Mouse (Mus musculus) heart, adult 2 months (tissue): ENCODE data around the gene Ceacam18. TPM values are rescaled to one million over a fixed set of nuclear protein-coding genes. Genes with fewer than 3 reads are reported as not detected.
A peak's percentile ranks its signal among the peaks of the same experiment; 100 is the strongest.

Source experiments
- DNase-seq, 2 experiments: peaks; one replicate each; pipeline ENCODE4 v3.0.0; 2021
- H3K27ac ChIP-seq: fragments of 200-600 bp; 2 replicates; pipeline ENCODE4 v1.8.1; 2022
- H3K27me3 ChIP-seq: fragments of 200-500 bp; 2 replicates; pipeline ENCODE4 v1.6.1; 2012; ENCODE audit warnings: mild to moderate bottlenecking, low read length, inconsistent platforms, mixed read lengths; ENCODE audit not compliant: control insufficient read depth, insufficient read depth
- H3K36me3 ChIP-seq: fragments of 200-500 bp; 2 replicates; pipeline ENCODE4 v1.6.1; 2012; ENCODE audit warnings: low read length, inconsistent platforms; ENCODE audit not compliant: control insufficient read depth, insufficient read depth
- H3K4me1 ChIP-seq: fragments of 200-500 bp; 2 replicates; pipeline ENCODE4 v1.6.1; 2011; ENCODE audit warnings: low read length; ENCODE audit not compliant: control insufficient read depth, insufficient read depth
- H3K4me3 ChIP-seq: fragments of 200-600 bp; 2 replicates; pipeline ENCODE4 v1.8.1; 2022
- H3K79me2 ChIP-seq: fragments of 200-500 bp; replicated peaks from 2 replicates; pipeline ENCODE4 v1.6.1; 2012; ENCODE audit warnings: mild to moderate bottlenecking, inconsistent platforms, low read length, moderate library complexity, mixed read lengths; ENCODE audit not compliant: control insufficient read depth, insufficient read depth
- H3K9ac ChIP-seq: fragments of 200-500 bp; 2 replicates; pipeline ENCODE4 v1.6.1; 2012; ENCODE audit warnings: low read depth, mild to moderate bottlenecking, control low read depth, inconsistent platforms, low read length, mixed read lengths
- CTCF ChIP-seq: fragments of 200-600 bp; IDR thresholded peaks from 2 replicates; pipeline ENCODE4 v1.8.1; 2022; ENCODE audit warnings: antibody characterized with exemption, mild to moderate bottlenecking, moderate library complexity
- EP300 ChIP-seq: fragments of 200-500 bp; IDR thresholded peaks from 2 replicates; pipeline ENCODE4 v1.6.1; 2011; ENCODE audit warnings: low read depth, low read length, control low read depth; ENCODE audit not compliant: insufficient read depth
- POLR2A ChIP-seq: fragments of 200-500 bp; IDR thresholded peaks from 2 replicates; pipeline ENCODE4 v1.6.1; 2011; ENCODE audit warnings: mild to moderate bottlenecking, low read depth, low read length, control low read depth; ENCODE audit not compliant: insufficient read depth
- whole genome bisulfite sequencing: fragments of 180-500 bp; shearing (Covaris S2); methylation state at CpG from one replicate; pipeline ENCODE4 v1.1.7; 2018; 5-methylcytosine and 5-hydroxymethylcytosine counted together
- intact Hi-C: fragments of 180-260 bp; cut with DNase I; formaldehyde crosslinking; loops from one replicate; pipeline ENCODE4 v1.15.1; 2025
- polyA plus RNA-seq: library from polyadenylated mRNA; depleted of rRNA; stranded (reverse); fragments of >200 nt; gene quantifications from 2 replicates; pipeline ENCODE4 v1.2.3, GENCODE M21; 2012; rRNA removed
- total RNA-seq, 2 experiments: library from RNA; stranded (reverse); gene quantifications; 2 replicates each; pipeline ENCODE4 v1.2.3; 2021

The Ceacam18 gene
- total and polyA plus RNA-seq, 3 experiments: not detected

DNA sequence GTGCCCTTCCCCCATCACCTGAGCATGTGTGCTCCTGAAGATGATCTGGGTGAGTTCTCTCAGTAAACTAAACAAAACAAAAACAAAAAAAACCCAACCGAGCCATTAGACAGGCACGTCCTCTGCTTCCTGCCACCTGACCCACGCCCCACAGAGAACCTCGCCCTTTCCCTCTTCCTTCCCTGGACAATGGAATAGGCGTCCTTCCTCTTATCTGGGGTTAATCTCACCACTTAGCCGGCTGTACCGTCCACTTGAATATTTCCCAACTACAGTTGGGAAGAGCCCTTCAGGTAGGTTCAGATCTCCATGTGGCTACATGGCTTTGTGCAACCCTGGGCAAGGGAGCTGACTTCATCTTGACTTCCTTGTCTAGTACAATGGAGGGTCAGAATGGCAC is 50.6 kb downstream of the Ceacam18 start:
- 31% methylated on average over 7 of the region's 7 CpGs for whole genome bisulfite sequencing
- peak in 1 of 2 experiments; percentile 26 for DNase-seq
- H3K27me3 ChIP-seq: no peaks in the 10 kb centered on the region

DNA sequence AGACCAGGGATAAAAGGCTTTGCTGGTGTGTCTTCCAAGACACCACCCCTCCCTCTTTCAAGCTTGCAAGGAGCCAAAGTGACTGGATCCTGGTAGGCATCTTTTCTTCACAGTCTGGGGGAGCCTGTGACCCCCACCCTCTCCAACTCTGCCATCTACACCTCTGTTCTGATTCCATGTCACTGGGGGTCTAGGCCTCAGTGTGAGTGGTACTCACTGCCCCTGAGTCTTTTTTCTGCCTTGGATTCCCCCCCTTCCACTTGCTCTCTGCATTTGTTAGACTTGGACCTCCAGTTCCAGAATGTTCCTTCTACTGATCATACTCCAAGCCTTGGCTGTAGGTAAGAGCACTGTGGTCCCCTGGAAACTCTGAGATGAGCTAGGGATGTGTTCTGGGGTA is 55.6 kb downstream of the Ceacam18 start, which contains the start of gene Klk14:
TSS of gene Klk14 (plus strand) at position 301 of the 400 bp plus-strand sequence.
- Histone ChIP-seq H3K4me1 (peaks cover 1% of the 10 kb centered on the region; the same call in 1 of the 2 replicates), H3K27me3 (no peaks in the 10 kb centered on the region), H3K27ac (no peak within 1 kb of the TSS), H3K4me3 (no peak within 1 kb of the TSS), H3K9ac (no peak within 1 kb of the TSS), H3K79me2 (no peaks in the 10 kb centered on the region), H3K36me3 (no peaks in the 10 kb centered on the region)
- no peak for DNase-seq
- TF ChIP-seq CTCF (no peak), POLR2A (no peak), EP300 (no peak)
- intact Hi-C loops: no loop called here

More for the DNA sequence above, 50.6 kb downstream of the Ceacam18 start:
- TF ChIP-seq POLR2A: no peak
- TF ChIP-seq EP300: peak; percentile 33; the same call in 1 of the 2 replicates
- no peak for TF ChIP-seq CTCF
- no peak overlapping the region for H3K4me3 ChIP-seq
- no peak overlapping the region for H3K9ac ChIP-seq
- H3K79me2 ChIP-seq: no peaks in the 10 kb centered on the region
- intact Hi-C loops: no loop called here
- no peaks in the 10 kb centered on the region for H3K36me3 ChIP-seq
- H3K27ac ChIP-seq: peak overlapping the region; percentile 32
- peaks cover 1% of the 10 kb centered on the region; the same call in 1 of the 2 replicates for H3K4me1 ChIP-seq

Other genes with a start within 250 kb of the Ceacam18 start
- gene Siglecg, start 226.5 kb upstream of the Ceacam18 start, total RNA-seq: under 1 TPM; 0.18 to 0.50 TPM
- gene Siglecg, start 226.5 kb upstream of the Ceacam18 start, polyA plus RNA-seq: 2.0 and 3.2 TPM in 2 replicates
- gene Lim2, start 207.0 kb upstream of the Ceacam18 start, total RNA-seq: not detected
- gene Lim2, start 207.0 kb upstream of the Ceacam18 start, polyA plus RNA-seq: not detected in 2 replicates
- gene Nkg7, start 197.6 kb upstream of the Ceacam18 start, total RNA-seq: not detected
- gene Nkg7, start 197.6 kb upstream of the Ceacam18 start, polyA plus RNA-seq: 1.6 and 4.9 TPM in 2 replicates
- gene Cldnd2, start 193.9 kb upstream of the Ceacam18 start, total RNA-seq: not detected
- not detected in 2 replicates for gene Cldnd2, start 193.9 kb upstream of the Ceacam18 start, polyA plus RNA-seq
- 1,000 to 10,000 TPM; 1,250 to 1,384 TPM for gene Etfb, start 190.6 kb upstream of the Ceacam18 start, total RNA-seq
- gene Etfb, start 190.6 kb upstream of the Ceacam18 start, polyA plus RNA-seq: 731 and 1,097 TPM in 2 replicates
- gene Gm45233, start 190.6 kb upstream of the Ceacam18 start, total RNA-seq: under 1 TPM; 0.73 to 0.82 TPM
- 2.2 and 4.7 TPM in 2 replicates for gene Gm45233, start 190.6 kb upstream of the Ceacam18 start, polyA plus RNA-seq
- gene Vsig10l, start 171.6 kb upstream of the Ceacam18 start, total RNA-seq: 1 to 10 TPM; 1.0 to 1.1 TPM
- 3.0 TPM in 2 replicates for gene Vsig10l, start 171.6 kb upstream of the Ceacam18 start, polyA plus RNA-seq
- under 1 TPM; 0.14 to 0.16 TPM for gene Iglon5, start 144.6 kb upstream of the Ceacam18 start, total RNA-seq
- gene Iglon5, start 144.6 kb upstream of the Ceacam18 start, polyA plus RNA-seq: 0.56 and 0.78 TPM in 2 replicates
- gene 4931406B18Rik, start 128.8 kb upstream of the Ceacam18 start, total RNA-seq: not detected
- gene 4931406B18Rik, start 128.8 kb upstream of the Ceacam18 start, polyA plus RNA-seq: not detected in 2 replicates
- gene Cd33, start 90.3 kb upstream of the Ceacam18 start, total RNA-seq: 1 to 10 TPM; 2.4 to 3.5 TPM
- 7.6 and 7.9 TPM in 2 replicates for gene Cd33, start 90.3 kb upstream of the Ceacam18 start, polyA plus RNA-seq
- under 1 TPM; 0.86 to 0.93 TPM for gene Zfp658, start 72.5 kb upstream of the Ceacam18 start, total RNA-seq
- gene Zfp658, start 72.5 kb upstream of the Ceacam18 start, polyA plus RNA-seq: 0.70 and 1.0 TPM in 2 replicates
- 1 to 10 TPM; 3.8 to 5.9 TPM for gene Zfp719, start 55.1 kb upstream of the Ceacam18 start, total RNA-seq
- 1.4 and 3.3 TPM in 2 replicates for gene Zfp719, start 55.1 kb upstream of the Ceacam18 start, polyA plus RNA-seq
- not detected for gene Zfp819, start 27.5 kb upstream of the Ceacam18 start, total RNA-seq
- gene Zfp819, start 27.5 kb upstream of the Ceacam18 start, polyA plus RNA-seq: not detected in 2 replicates
- 1 to 10 TPM; 1.6 to 1.9 TPM for gene Siglece, start 25.5 kb downstream of the Ceacam18 start, total RNA-seq
- gene Siglece, start 25.5 kb downstream of the Ceacam18 start, polyA plus RNA-seq: 1.7 and 2.1 TPM in 2 replicates
- gene Ctu1, start 37.3 kb downstream of the Ceacam18 start, total RNA-seq: 1 to 10 TPM; 3.1 to 3.2 TPM
- gene Ctu1, start 37.3 kb downstream of the Ceacam18 start, polyA plus RNA-seq: 2.5 and 3.2 TPM in 2 replicates
- gene Klk14, start 55.7 kb downstream of the Ceacam18 start, total RNA-seq: under 1 TPM in 1 of 2 experiments, not detected in 1; 0.30 TPM
- 0.44 and 0.45 TPM in 2 replicates for gene Klk14, start 55.7 kb downstream of the Ceacam18 start, polyA plus RNA-seq
- not detected for gene Klk13, start 77.9 kb downstream of the Ceacam18 start, total RNA-seq
- gene Klk13, start 77.9 kb downstream of the Ceacam18 start, polyA plus RNA-seq: 0.18 and 0.35 TPM in 2 replicates
- not detected for gene Klk12, start 134.2 kb downstream of the Ceacam18 start, total RNA-seq
- gene Klk12, start 134.2 kb downstream of the Ceacam18 start, polyA plus RNA-seq: not detected in 2 replicates
- gene Klk11, start 139.9 kb downstream of the Ceacam18 start, total RNA-seq: under 1 TPM; 0.25 to 0.44 TPM
- 0.20 and 0.78 TPM in 2 replicates for gene Klk11, start 139.9 kb downstream of the Ceacam18 start, polyA plus RNA-seq
- gene Klk10, start 146.3 kb downstream of the Ceacam18 start, total RNA-seq: under 1 TPM; 0.27 to 0.65 TPM
- 0.70 and 1.8 TPM in 2 replicates for gene Klk10, start 146.3 kb downstream of the Ceacam18 start, polyA plus RNA-seq
- not detected for gene Klk9, start 157.2 kb downstream of the Ceacam18 start, total RNA-seq
- gene Klk9, start 157.2 kb downstream of the Ceacam18 start, polyA plus RNA-seq: 0.12 TPM in 2 replicates
- 10 to 100 TPM; 10.6 TPM for gene Klk8, start 162.9 kb downstream of the Ceacam18 start, total RNA-seq
- gene Klk8, start 162.9 kb downstream of the Ceacam18 start, polyA plus RNA-seq: 8.5 and 9.0 TPM in 2 replicates
- gene Klk7, start 176.6 kb downstream of the Ceacam18 start, total RNA-seq: not detected
- 0.08 TPM in 1 of 2 replicates, not detected in the other for gene Klk7, start 176.6 kb downstream of the Ceacam18 start, polyA plus RNA-seq
- gene Klk6, start 189.8 kb downstream of the Ceacam18 start, total RNA-seq: not detected
- not detected in 2 replicates for gene Klk6, start 189.8 kb downstream of the Ceacam18 start, polyA plus RNA-seq
- not detected for gene Klk5, start 207.3 kb downstream of the Ceacam18 start, total RNA-seq
- not detected in 2 replicates for gene Klk5, start 207.3 kb downstream of the Ceacam18 start, polyA plus RNA-seq
- not detected for gene Klk4, start 246.5 kb downstream of the Ceacam18 start, total RNA-seq
- gene Klk4, start 246.5 kb downstream of the Ceacam18 start, polyA plus RNA-seq: not detected in 2 replicates